Mouse (Mus musculus) right cerebral cortex, postnatal 25 days (tissue): Measurements from ENCODE around the gene Actn4.

ENCODE experiments used
- DNase-seq: peaks from one replicate; pipeline ENCODE4 v3.0.0; 2022

Gene Actn4

GRCm38 (mm10) chr7:28949298-28949697 is 12.8 kb downstream of the Actn4 start:
- DNase-seq = no peak

GRCm38 (mm10) chr7:28948746-28949145 is 13.4 kb downstream of the Actn4 start:
- DNase-seq = no peak

- DNase-seq = no peak
Observed at GRCm38 (mm10) chr7:28946271-28946610, 15.9 kb downstream of the Actn4 start.

GRCm38 (mm10) chr7:28945416-28946270 is 16.5 kb downstream of the Actn4 start:
- DNase-seq = no peak

GRCm38 (mm10) chr7:28944756-28945415 is 17.3 kb downstream of the Actn4 start:
- no peak for DNase-seq

GRCm38 (mm10) chr7:28943451-28944180 is 18.5 kb downstream of the Actn4 start:
- DNase-seq = no peak

GRCm38 (mm10) chr7:28941542-28941941 is 20.6 kb downstream of the Actn4 start:
- no peak for DNase-seq

- no peak for DNase-seq
Observed at GRCm38 (mm10) chr7:28941129-28941528, 21.0 kb downstream of the Actn4 start.

GRCm38 (mm10) chr7:28939418-28940183 is 22.5 kb downstream of the Actn4 start:
- no peak for DNase-seq

GRCm38 (mm10) chr7:28938654-28939053 is 23.5 kb downstream of the Actn4 start:
- no peak for DNase-seq

- no peak for DNase-seq
Observed at GRCm38 (mm10) chr7:28936787-28937186, 25.4 kb downstream of the Actn4 start.

GRCm38 (mm10) chr7:28933825-28934224 is 28.3 kb downstream of the Actn4 start:
- DNase-seq = no peak

- DNase-seq = no peak
Observed at GRCm38 (mm10) chr7:28932421-28933041, 29.6 kb downstream of the Actn4 start.

GRCm38 (mm10) chr7:28931695-28932039 is 30.5 kb downstream of the Actn4 start:
- no peak for DNase-seq

- no peak for DNase-seq
Observed at GRCm38 (mm10) chr7:28931032-28931694, 31.0 kb downstream of the Actn4 start.

- no peak for DNase-seq
Observed at GRCm38 (mm10) chr7:28930320-28931031, 31.7 kb downstream of the Actn4 start.

GRCm38 (mm10) chr7:28929381-28929780 is 32.8 kb downstream of the Actn4 start:
- DNase-seq = no peak

- DNase-seq = no peak
Observed at GRCm38 (mm10) chr7:28926172-28926571, 36.0 kb downstream of the Actn4 start.

- DNase-seq = no peak
Observed at GRCm38 (mm10) chr7:28925317-28925716, 36.8 kb downstream of the Actn4 start.

GRCm38 (mm10) chr7:28924802-28925201 is 37.3 kb downstream of the Actn4 start:
- DNase-seq = no peak

GRCm38 (mm10) chr7:28923865-28924291 is 38.3 kb downstream of the Actn4 start:
- DNase-seq = no peak
